In genomic region chr2:56227476-56227875, GRCm38 (mm10) we compare ENCODE assay signal across 19 mouse cellular contexts.
DNase-seq lines count a peak whose midpoint lies in the region; ATAC-seq and TF ChIP-seq lines count a peak whose summit lies in the region.
"Had no signal": no experiment of that assay in that cellular context is flagged by ENCODE, and none has a peak within 500 bp of the region (broad histone marks: within the 10 kb centered on the region; RNA-seq: fewer than 3 reads in every experiment).

No protein-coding gene starts in this region.

- intact Hi-C loops in heart, adult 2 months (cut with DNase I): no loop called here

- peak; percentile 57 for ATAC-seq in forebrain, embryonic 14.5 days
- ATAC-seq in midbrain, embryonic 14.5 days (ENCODE audit: low FRiP score, low TSS enrichment): no peak
- no peak for ATAC-seq in midbrain, embryonic 15.5 days (replicated peaks)
- ATAC-seq in hindbrain, embryonic 14.5 days (ENCODE audit: low FRiP score): no peak
- ATAC-seq: activated CD4-positive, CD25-positive, alpha-beta regulatory T cell, adult 4 months had no signal

- no peaks in the 10 kb centered on the region for H3K27me3 ChIP-seq in forebrain, embryonic 14.5 days (replicated peaks; ENCODE audit: control insufficient read depth, insufficient read depth, low read length)
- H3K27me3 ChIP-seq in forebrain, embryonic 10.5 days (ENCODE audit: poor library complexity, severe bottlenecking): no peaks in the 10 kb centered on the region
- no peaks in the 10 kb centered on the region for H3K27me3 ChIP-seq in midbrain, embryonic 14.5 days (ENCODE audit: control insufficient read depth, insufficient read depth, low read length)
- H3K27me3 ChIP-seq in midbrain, embryonic 15.5 days (replicated peaks): no peaks in the 10 kb centered on the region
- no peaks in the 10 kb centered on the region for H3K27me3 ChIP-seq in hindbrain, embryonic 14.5 days (ENCODE audit: control insufficient read depth, insufficient read depth, low read length)
- no peaks in the 10 kb centered on the region for H3K27me3 ChIP-seq in heart, adult 2 months (ENCODE audit: control insufficient read depth, insufficient read depth, low read length)
- H3K27me3 ChIP-seq: limb, embryonic 12.5 days had no signal

- 50% methylated on average over 7 of the region's 7 CpGs for WGBS in forebrain, embryonic 14.5 days
- 86% methylated on average over 7 of the region's 7 CpGs for WGBS in forebrain, embryonic 10.5 days
- 71% methylated on average over 7 of the region's 7 CpGs for WGBS in midbrain, embryonic 14.5 days
- whole genome bisulfite sequencing in midbrain, embryonic 15.5 days: 75% methylated on average over 7 of the region's 7 CpGs
- WGBS in hindbrain, embryonic 14.5 days: 69% methylated on average over 7 of the region's 7 CpGs
- 68% methylated on average over 7 of the region's 7 CpGs for WGBS in heart, adult 2 months

- no peak for TF ChIP-seq EP300 in heart, adult 2 months (IDR thresholded peaks at IDR 0.05; ENCODE audit: insufficient read depth, low read depth, low read length)

- H3K79me2 ChIP-seq in heart, adult 2 months (replicated peaks; ENCODE audit: control insufficient read depth, insufficient read depth, low read length): no peaks in the 10 kb centered on the region

- peak; percentile 32 for DNase-seq in forebrain, embryonic 14.5 days (ENCODE audit: low spot score)
- DNase-seq in forebrain, embryonic 10.5 days (ENCODE audit: extremely low spot score, low spot score): no peak
- peak; percentile 18 for DNase-seq in midbrain, embryonic 14.5 days
- DNase-seq in hindbrain, embryonic 14.5 days (ENCODE audit: low spot score): peak; percentile 27
- peak; percentile 67 for DNase-seq in retina, postnatal 1 day
- no peak for DNase-seq in heart, adult 2 months
- DNase-seq: adrenal gland, adult 8-10 months; cerebellum, adult 2 months; heart, postnatal 4 days; kidney, adult 8-10 months; kidney, postnatal 25 days; lung, adult 18-20 months; right cerebral cortex, postnatal 25 days had no signal

- H3K36me3 ChIP-seq in forebrain, embryonic 14.5 days (ENCODE audit: control insufficient read depth, insufficient read depth, low read length): no peaks in the 10 kb centered on the region
- no peaks in the 10 kb centered on the region for H3K36me3 ChIP-seq in forebrain, embryonic 10.5 days (replicated peaks)
- no peaks in the 10 kb centered on the region for H3K36me3 ChIP-seq in midbrain, embryonic 14.5 days (ENCODE audit: control insufficient read depth, insufficient read depth, low read length)
- H3K36me3 ChIP-seq in midbrain, embryonic 15.5 days (replicated peaks): no peaks in the 10 kb centered on the region
- H3K36me3 ChIP-seq in hindbrain, embryonic 14.5 days (replicated peaks; ENCODE audit: control insufficient read depth, insufficient read depth): no peaks in the 10 kb centered on the region
- H3K36me3 ChIP-seq in heart, adult 2 months (ENCODE audit: control insufficient read depth, insufficient read depth, low read length): no peaks in the 10 kb centered on the region
- H3K36me3 ChIP-seq: heart, embryonic 10.5 days; limb, embryonic 12.5 days had no signal

- H3K9me3 ChIP-seq in forebrain, embryonic 14.5 days (replicated peaks; ENCODE audit: control insufficient read depth, low read length): no peaks in the 10 kb centered on the region
- no peaks in the 10 kb centered on the region for H3K9me3 ChIP-seq in forebrain, embryonic 10.5 days
- H3K9me3 ChIP-seq in midbrain, embryonic 14.5 days (ENCODE audit: control insufficient read depth, low read length): no peaks in the 10 kb centered on the region
- H3K9me3 ChIP-seq in midbrain, embryonic 15.5 days: no peaks in the 10 kb centered on the region
- no peaks in the 10 kb centered on the region for H3K9me3 ChIP-seq in hindbrain, embryonic 14.5 days (ENCODE audit: control insufficient read depth, low read length)
- H3K9me3 ChIP-seq: heart, embryonic 10.5 days; limb, embryonic 12.5 days had no signal

- no peaks in the 10 kb centered on the region for H3K4me1 ChIP-seq in forebrain, embryonic 14.5 days (ENCODE audit: control insufficient read depth, insufficient read depth, low read length)
- H3K4me1 ChIP-seq in forebrain, embryonic 10.5 days: no peaks in the 10 kb centered on the region
- no peaks in the 10 kb centered on the region for H3K4me1 ChIP-seq in midbrain, embryonic 14.5 days (ENCODE audit: control insufficient read depth, insufficient read depth, low read length)
- no peaks in the 10 kb centered on the region for H3K4me1 ChIP-seq in midbrain, embryonic 15.5 days
- H3K4me1 ChIP-seq in hindbrain, embryonic 14.5 days (replicated peaks; ENCODE audit: control insufficient read depth, insufficient read depth, low read length): no peaks in the 10 kb centered on the region
- H3K4me1 ChIP-seq in heart, adult 2 months (ENCODE audit: control insufficient read depth, insufficient read depth, low read length): no peaks in the 10 kb centered on the region
- H3K4me1 ChIP-seq: heart, embryonic 10.5 days; limb, embryonic 12.5 days had no signal

- no peak overlapping the region for H3K4me3 ChIP-seq in forebrain, embryonic 14.5 days (ENCODE audit: low read depth, low read length)
- H3K4me3 ChIP-seq in forebrain, embryonic 10.5 days: no peak overlapping the region
- no peak overlapping the region for H3K4me3 ChIP-seq in midbrain, embryonic 14.5 days (replicated peaks; ENCODE audit: low read depth, low read length)
- no peak overlapping the region for H3K4me3 ChIP-seq in midbrain, embryonic 15.5 days
- H3K4me3 ChIP-seq in hindbrain, embryonic 14.5 days (replicated peaks; ENCODE audit: low read length): no peak overlapping the region
- H3K4me3 ChIP-seq in heart, adult 2 months: no peak overlapping the region
- H3K4me3 ChIP-seq: heart, embryonic 10.5 days; layer of hippocampus, adult 2 months; limb, embryonic 12.5 days had no signal

- TF ChIP-seq CTCF in heart, adult 2 months (IDR thresholded peaks at IDR 0.05): no peak

- no peak overlapping the region for H3K4me2 ChIP-seq in forebrain, embryonic 14.5 days (ENCODE audit: low read length)
- no peak overlapping the region for H3K4me2 ChIP-seq in midbrain, embryonic 14.5 days (ENCODE audit: low read length)
- H3K4me2 ChIP-seq in midbrain, embryonic 15.5 days: no peak overlapping the region
- H3K4me2 ChIP-seq in hindbrain, embryonic 14.5 days (replicated peaks): no peak overlapping the region
- H3K4me2 ChIP-seq: limb, embryonic 12.5 days; liver, embryonic 11.5 days had no signal

- no peak overlapping the region for H3K27ac ChIP-seq in forebrain, embryonic 14.5 days (ENCODE audit: low read depth, low read length)
- H3K27ac ChIP-seq in forebrain, embryonic 10.5 days: no peak overlapping the region
- H3K27ac ChIP-seq in midbrain, embryonic 14.5 days (replicated peaks; ENCODE audit: low read depth, low read length): no peak overlapping the region
- no peak overlapping the region for H3K27ac ChIP-seq in midbrain, embryonic 15.5 days
- no peak overlapping the region for H3K27ac ChIP-seq in hindbrain, embryonic 14.5 days
- H3K27ac ChIP-seq in heart, adult 2 months: no peak overlapping the region
- H3K27ac ChIP-seq: heart, embryonic 10.5 days; layer of hippocampus, adult 2 months; limb, embryonic 12.5 days had no signal

- H3K9ac ChIP-seq in forebrain, embryonic 14.5 days (ENCODE audit: low read length): no peak overlapping the region
- H3K9ac ChIP-seq in midbrain, embryonic 14.5 days (replicated peaks; ENCODE audit: low read length): no peak overlapping the region
- no peak overlapping the region for H3K9ac ChIP-seq in midbrain, embryonic 15.5 days
- no peak overlapping the region for H3K9ac ChIP-seq in hindbrain, embryonic 14.5 days
- H3K9ac ChIP-seq in heart, adult 2 months (ENCODE audit: low read depth, low read length): no peak overlapping the region
- H3K9ac ChIP-seq: limb, embryonic 12.5 days had no signal

- no peak for TF ChIP-seq POLR2A in heart, adult 2 months (IDR thresholded peaks at IDR 0.05; ENCODE audit: insufficient read depth, low read depth, low read length)

Comparison
In these comparisons a context has a peak if more than half of its experiments do, and no peak if none do; other contexts are left out.
1. DNase-seq: peak in forebrain, embryonic 14.5 days (single experiment), midbrain, embryonic 14.5 days (single experiment), hindbrain, embryonic 14.5 days (single experiment) and retina, postnatal 1 day (single experiment); none in forebrain, embryonic 10.5 days (single experiment) and heart, adult 2 months (0 of 2).